Mouse (Mus musculus) CH12.LX (cell line): ENCODE measurements around the gene Phb. TPM values are rescaled to one million over a fixed set of nuclear protein-coding genes. Genes with fewer than 3 reads are reported as not detected.

Experiments
- DNase-seq: peaks from one replicate; pipeline ENCODE4 v3.0.0-alpha.2; 2013; ENCODE audit errors: extremely low read depth
- H3K27ac ChIP-seq: 2 replicates; pipeline ENCODE4 v1.5.1; 2012; ENCODE audit warnings: low read depth, mild to moderate bottlenecking, control low read depth, moderate library complexity; ENCODE audit not compliant: insufficient read depth
- H3K27me3 ChIP-seq: replicated peaks from 2 replicates; pipeline ENCODE3; 2012; ENCODE audit warnings: inconsistent platforms
- H3K36me3 ChIP-seq, 2 experiments: replicated peaks in 1 of 2; 2 replicates each; pipeline versions ENCODE3 to v1.6.1; 2012; ENCODE audit warnings: inconsistent platforms in 1 of 2, low read length in 1 of 2, mild to moderate bottlenecking in 1 of 2, mixed read lengths in 1 of 2, moderate library complexity in 1 of 2; ENCODE audit not compliant: control insufficient read depth in 1 of 2, insufficient read depth in 1 of 2
- H3K4me1 ChIP-seq, 2 experiments: 2 replicates each; pipeline ENCODE4 v1.6.1; 2012; ENCODE audit warnings: inconsistent platforms in 1 of 2, moderate library complexity in 1 of 2; ENCODE audit not compliant: insufficient read depth in 2 of 2, control insufficient read depth in 1 of 2
- H3K4me2 ChIP-seq: 2 replicates; pipeline ENCODE4 v1.6.1; 2012; ENCODE audit warnings: low read depth, mild to moderate bottlenecking, control low read depth; ENCODE audit not compliant: poor library complexity, insufficient read depth, severe bottlenecking
- H3K4me3 ChIP-seq, 3 experiments: fragments of 150-350 bp in 1 of 3; sonication (generic) in 1 of 3; replicated peaks in 1 of 3; 2 replicates each; pipeline versions ENCODE3 to v1.5.1; 2011 to 2012; ENCODE audit warnings: low read depth in 2 of 3, low read length in 2 of 3, mild to moderate bottlenecking in 2 of 3, moderate library complexity in 2 of 3, control low read depth in 1 of 3, improper control_type of control experiment in 1 of 3, inconsistent platforms in 1 of 3, mixed read lengths in 1 of 3; ENCODE audit not compliant: poor library complexity in 1 of 3
- H3K79me2 ChIP-seq: replicated peaks from 2 replicates; pipeline ENCODE4 v1.6.1; 2012; ENCODE audit warnings: mild to moderate bottlenecking, moderate library complexity; ENCODE audit not compliant: control insufficient read depth, poor library complexity, insufficient read depth, severe bottlenecking; ENCODE audit errors: extremely low read depth
- H3K9ac ChIP-seq: 2 replicates; pipeline ENCODE4 v1.6.1; 2012; ENCODE audit warnings: low read depth, mild to moderate bottlenecking, control low read depth, moderate library complexity; ENCODE audit not compliant: insufficient read depth
- H3K9me3 ChIP-seq: replicated peaks from 2 replicates; pipeline ENCODE3; 2012; ENCODE audit warnings: low read length, inconsistent platforms, mixed read lengths
- CHD2 ChIP-seq: IDR thresholded peaks from 2 replicates; pipeline ENCODE4 v1.6.1; 2011; ENCODE audit warnings: low read length, improper control_type of control experiment
- E2F4 ChIP-seq: IDR thresholded peaks from 2 replicates; pipeline ENCODE4 v1.6.1; 2011; ENCODE audit warnings: low read depth, low read length, improper control_type of control experiment; ENCODE audit not compliant: insufficient replicate concordance
- EP300 ChIP-seq: IDR thresholded peaks from 2 replicates; pipeline ENCODE4 v1.6.1; 2011; ENCODE audit warnings: low read length, improper control_type of control experiment
- ETS1 ChIP-seq: conservative IDR thresholded peaks from 2 replicates; pipeline ENCODE4 v1.6.1; 2012; ENCODE audit warnings: low read depth, mild to moderate bottlenecking, inconsistent platforms, low read length, improper control_type of control experiment, moderate library complexity
- HCFC1 ChIP-seq: IDR thresholded peaks from 2 replicates; pipeline ENCODE4 v1.6.1; 2012; ENCODE audit warnings: low read depth, mild to moderate bottlenecking, inconsistent platforms, low read length, improper control_type of control experiment
- JUN ChIP-seq: IDR thresholded peaks from 2 replicates; pipeline ENCODE4 v1.6.1; 2011; ENCODE audit warnings: low read depth, mild to moderate bottlenecking, low read length, improper control_type of control experiment, moderate library complexity; ENCODE audit not compliant: insufficient read depth
- KAT2A ChIP-seq: IDR thresholded peaks from 2 replicates; pipeline ENCODE4 v1.6.1; 2012; ENCODE audit warnings: low read length, improper control_type of control experiment, inconsistent platforms; ENCODE audit not compliant: insufficient replicate concordance
- MAX ChIP-seq: IDR thresholded peaks from 2 replicates; pipeline ENCODE4 v1.6.1; 2011; ENCODE audit warnings: low read length, improper control_type of control experiment
- MEF2A ChIP-seq: IDR thresholded peaks from 2 replicates; pipeline ENCODE4 v1.6.1; 2014; ENCODE audit warnings: low read depth, mild to moderate bottlenecking, inconsistent platforms, low read length, improper control_type of control experiment, borderline replicate concordance
- POLR2A ChIP-seq: IDR thresholded peaks from 2 replicates; pipeline ENCODE4 v1.6.1; 2011; ENCODE audit warnings: low read depth, mild to moderate bottlenecking, improper control_type of control experiment, low read length
- RCOR1 ChIP-seq: conservative IDR thresholded peaks from 2 replicates; pipeline ENCODE4 v1.6.1; 2012; ENCODE audit warnings: low read depth, mild to moderate bottlenecking, inconsistent platforms, low read length, improper control_type of control experiment
- SMC3 ChIP-seq: IDR thresholded peaks from 2 replicates; pipeline ENCODE4 v1.6.1; 2011; ENCODE audit warnings: low read depth, low read length, improper control_type of control experiment
- TBP ChIP-seq: conservative IDR thresholded peaks from 2 replicates; pipeline ENCODE4 v1.6.1; 2011; ENCODE audit warnings: low read depth, low read length, improper control_type of control experiment
- TCF12 ChIP-seq: IDR thresholded peaks from 2 replicates; pipeline ENCODE4 v1.6.1; 2014; ENCODE audit warnings: low read depth, mild to moderate bottlenecking, inconsistent platforms, low read length, improper control_type of control experiment
- USF2 ChIP-seq: conservative IDR thresholded peaks from 2 replicates; pipeline ENCODE4 v1.6.1; 2011; ENCODE audit warnings: low read depth, low read length, improper control_type of control experiment
- ZNF384 ChIP-seq: IDR thresholded peaks from 2 replicates; pipeline ENCODE4 v1.6.1; 2012; ENCODE audit warnings: low read depth, low read length, improper control_type of control experiment, inconsistent platforms
- dilution Hi-C: fragments of 300-500 bp; cut with MboI; formaldehyde crosslinking; loops from 2 replicates; pipeline ENCODE4 v1.14.3; 2020; ENCODE audit warnings: low sequenced_read_pairs; ENCODE audit not compliant: extremely low pct_unique_long_range_greater_than_20kb, extremely low pct_ligation_motif_present
- in situ Hi-C: fragments of 300-500 bp; cut with MboI; formaldehyde crosslinking; loops from 3 replicates; pipeline ENCODE4 v1.14.3; 2019; ENCODE audit warnings: low sequenced_read_pairs, low pct_ligation_motif_present, low pct_unique_long_range_greater_than_20kb, mixed read lengths
- polyA plus RNA-seq: library from polyadenylated mRNA; unstranded; fragments of >175 nt; gene quantifications from 2 replicates; pipeline ENCODE4 v1.2.1, GENCODE M21; 2012; ENCODE audit warnings: low read depth; ENCODE audit not compliant: insufficient read length
- total RNA-seq, 2 experiments: library from RNA; depleted of rRNA; stranded (reverse); fragments of 300-350 nt in 1 of 2; fragments of >200 nt in 1 of 2; gene quantifications; 2 replicates each; pipeline ENCODE4 v1.2.3; 2012 to 2014

The Phb gene
- total and polyA plus RNA-seq, 3 experiments: 405 to 699 (median 512) TPM

DNA sequence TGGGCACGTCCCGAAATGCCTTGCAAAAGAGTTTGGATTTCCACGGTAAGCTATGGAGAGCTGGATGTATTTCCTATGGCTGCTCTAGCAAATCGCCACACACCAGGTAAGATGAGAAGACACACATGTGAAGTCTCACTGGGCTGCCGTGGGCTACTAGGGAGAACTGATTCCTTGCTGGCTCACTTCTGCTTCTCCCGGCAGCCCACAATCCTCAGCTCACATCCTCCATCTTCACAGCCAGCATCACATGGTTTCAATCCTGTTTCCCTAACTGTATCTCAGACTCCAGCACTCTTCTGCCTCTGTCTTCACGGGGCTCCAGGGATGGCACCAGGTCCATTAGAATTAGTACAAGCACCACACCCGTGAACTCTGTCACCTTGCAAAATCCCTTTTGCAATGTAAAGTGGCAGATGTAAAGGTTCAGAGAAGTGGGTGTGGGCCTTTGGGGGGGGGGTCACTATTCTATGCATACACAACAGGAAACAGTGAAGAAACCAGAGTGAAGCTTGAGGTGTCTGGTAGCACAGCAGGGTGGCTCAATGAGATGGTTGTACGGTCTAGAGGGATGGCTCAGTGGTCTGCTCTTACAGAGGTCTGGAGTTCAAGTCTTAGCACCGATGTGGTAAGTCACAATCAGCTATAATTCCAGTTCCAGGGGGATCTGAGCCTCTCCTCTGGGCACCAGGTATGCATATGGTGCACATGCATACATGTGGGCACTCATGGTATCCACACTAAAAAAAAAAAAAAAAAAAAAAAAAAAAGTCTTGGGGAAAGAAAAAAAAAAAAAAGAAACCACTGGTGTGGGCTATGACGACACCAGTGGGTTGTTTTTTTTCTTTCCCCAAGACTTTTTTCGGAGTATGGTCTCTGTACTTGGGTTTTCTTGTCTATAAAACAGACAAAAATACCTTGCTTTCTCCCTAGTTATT, 37.5 kb downstream of the Phb start:
- TF ChIP-seq JUN: no peak
- peak; percentile 66 for TF ChIP-seq ZNF384
- TF ChIP-seq, all 38 proteins: peak for 1
- dilution Hi-C loops (no loop called here), in situ Hi-C loops (no loop called here)
- no peak overlapping the region for H3K9ac ChIP-seq
- H3K27me3 ChIP-seq: peaks cover 23% of the 10 kb centered on the region
- no peak overlapping the region for H3K4me3 ChIP-seq
- no peaks in the 10 kb centered on the region for H3K79me2 ChIP-seq
- no peaks in the 10 kb centered on the region for H3K4me1 ChIP-seq
- no peaks in the 10 kb centered on the region for H3K9me3 ChIP-seq
- DNase-seq: no peak
- no peak overlapping the region for H3K27ac ChIP-seq
- H3K4me2 ChIP-seq: no peak overlapping the region
- no peaks in the 10 kb centered on the region for H3K36me3 ChIP-seq

GRCm38 (mm10) chr11:95704970-95705330, 38.2 kb downstream of the Phb start:
- H3K27me3 ChIP-seq: peaks cover 23% of the 10 kb centered on the region
- H3K27ac ChIP-seq: no peak overlapping the region
- in situ Hi-C loops: no loop called here
- TF ChIP-seq MAX: no peak
- TF ChIP-seq E2F4: no peak
- no peak for TF ChIP-seq CHD2
- TF ChIP-seq SMC3: no peak
- TF ChIP-seq USF2: no peak
- DNase-seq: no peak
- H3K4me3 ChIP-seq: no peak overlapping the region
- no peak overlapping the region for H3K4me2 ChIP-seq
- H3K9ac ChIP-seq: no peak overlapping the region
- no peaks in the 10 kb centered on the region for H3K36me3 ChIP-seq
- dilution Hi-C loops: no loop called here
- H3K9me3 ChIP-seq: no peaks in the 10 kb centered on the region
- H3K4me1 ChIP-seq: no peaks in the 10 kb centered on the region
- no peaks in the 10 kb centered on the region for H3K79me2 ChIP-seq

- dilution Hi-C loops: no loop called here
- in situ Hi-C loops: no loop called here
- no peak overlapping the region for H3K9ac ChIP-seq
- H3K4me3 ChIP-seq: no peak overlapping the region
- no peak overlapping the region for H3K4me2 ChIP-seq
- H3K79me2 ChIP-seq: peaks cover 7% of the 10 kb centered on the region
- no peak for DNase-seq
- H3K27me3 ChIP-seq: peaks cover 24% of the 10 kb centered on the region
- H3K9me3 ChIP-seq: no peaks in the 10 kb centered on the region
- peaks cover 6 to 15% of the 10 kb centered on the region in 2 experiments; a peak in 3 of 4 replicates for H3K4me1 ChIP-seq
- H3K36me3 ChIP-seq: no peaks in the 10 kb centered on the region
- H3K27ac ChIP-seq: no peak overlapping the region
- TF ChIP-seq EP300: no peak
- TF ChIP-seq HCFC1: no peak
- no peak for TF ChIP-seq TCF12
- TF ChIP-seq TBP: no peak
- TF ChIP-seq CHD2: no peak
- no peak for TF ChIP-seq USF2
- no peak for TF ChIP-seq ETS1
- TF ChIP-seq MEF2A: no peak
- TF ChIP-seq RCOR1: no peak
- no peak for TF ChIP-seq POLR2A
- TF ChIP-seq KAT2A: no peak
These were observed 42.8 kb downstream of the Phb start for GRCm38 (mm10) chr11:95709534-95710040.
